ENCODE assay signal across 8 mouse cellular contexts in genomic region chr7:5051193-5052192, GRCm38 (mm10). TPM values are rescaled to one million over a fixed set of nuclear protein-coding genes. Genes with fewer than 3 reads are reported as not detected.
DNase-seq lines count a peak whose midpoint lies in the region; ATAC-seq lines count a peak whose summit lies in the region.

Gene Zfp580, plus strand, starts transcription at chr7:5051538.

- peak; percentile 45 for DNase-seq in WW6 (ENCODE audit: low read depth, low spot score)
- DNase-seq in cerebellum, postnatal 36 days = peak; percentile 87 to 88
- peak; percentile 55 to 66 for DNase-seq in gastrocnemius, adult 8-10 months (ENCODE audit: low spot score in 2 of 2)
- DNase-seq in left cerebral cortex, adult 8-10 months (ENCODE audit: low spot score in 2 of 2) = peak in 1 of 2 experiments; percentile 76
- DNase-seq in right cerebral cortex, adult 18-20 months = peak; percentile 77
- peak; percentile 68 for DNase-seq in yolk sac, embryonic 10.5 days (ENCODE audit: low spot score)

- H3K9me3 ChIP-seq in hindbrain, embryonic 16.5 days (ENCODE audit: control insufficient read depth, low read length) = no peaks in the 10 kb centered on the region

- peaks cover 6% of the 10 kb centered on the region for H3K27me3 ChIP-seq in hindbrain, embryonic 16.5 days (replicated peaks; ENCODE audit: control insufficient read depth, insufficient read depth, low read length)

- peak; percentile 84 for ATAC-seq in hindbrain, embryonic 16.5 days
- ATAC-seq in megakaryocyte, adult 5-6 weeks (ENCODE audit: poor library complexity, severe bottlenecking) = peak; percentile 52

- H3K36me3 ChIP-seq in hindbrain, embryonic 16.5 days (ENCODE audit: control insufficient read depth, insufficient read depth, low read length) = no peaks in the 10 kb centered on the region

- peak within 1 kb of the TSS; percentile 91 for H3K9ac ChIP-seq in hindbrain, embryonic 16.5 days (ENCODE audit: low read depth, low read length)

- WGBS in hindbrain, embryonic 16.5 days = under 1% methylated on average over 65 of the region's 65 CpGs

- peak within 1 kb of the TSS; percentile 79 for H3K4me2 ChIP-seq in hindbrain, embryonic 16.5 days (ENCODE audit: low read length)

- peak within 1 kb of the TSS; percentile 91 for H3K27ac ChIP-seq in hindbrain, embryonic 16.5 days (ENCODE audit: low read depth, low read length)

- H3K4me3 ChIP-seq in hindbrain, embryonic 16.5 days (ENCODE audit: low read length) = peak within 1 kb of the TSS; percentile 79

- peaks cover 39% of the 10 kb centered on the region for H3K4me1 ChIP-seq in hindbrain, embryonic 16.5 days (ENCODE audit: control insufficient read depth, insufficient read depth, low read depth, low read length)

RNA-seq across cellular contexts. Expression of gene Zfp580, which starts in this region (rescaled TPM):
- 1 to 10 TPM; 1.5 to 3.7 (median 3.1) TPM for total RNA-seq in gastrocnemius, adult 8-10 months (2022)
- 103 and 108 TPM in 2 replicates for polyA plus RNA-seq in hindbrain, embryonic 16.5 days (2015; fragmentation: Nextera tagmentation; extraction: Ambion mirVana)
- 10 to 100 TPM; 25.2 to 31.7 (median 27.2) TPM for total RNA-seq in left cerebral cortex, adult 8-10 months (2022)
- 0.25 and 1.6 TPM in 2 replicates for total RNA-seq in megakaryocyte, adult 5-6 weeks (2015)
- not detected in 2 replicates for total RNA-seq in megakaryocyte, adult 5-6 weeks (2017)

Comparison
In these comparisons a context has a peak if more than half of its experiments do, and no peak if none do; other contexts are left out.
1. RNA of gene Zfp580 (total RNA-seq): 25.2 to 31.7 TPM in left cerebral cortex, adult 8-10 months; 1.5 to 3.7 TPM in gastrocnemius, adult 8-10 months and 0.25 to 1.6 TPM in megakaryocyte, adult 5-6 weeks; every median in the first group is over 4 times any median in the second.